Mouse (Mus musculus) gastrocnemius, adult 18-20 months (tissue): ENCODE data around the gene Fancf. TPM values are rescaled to one million over a fixed set of nuclear protein-coding genes. Genes with fewer than 3 reads are reported as not detected.
A peak's percentile ranks its signal among the peaks of the same experiment; 100 is the strongest.

Experiments
- DNase-seq: peaks from one replicate; pipeline ENCODE4 v3.0.0; 2021; ENCODE audit warnings: low spot score
- long read RNA-seq, 2 experiments: library from polyadenylated mRNA; stranded (forward); transcript quantifications; one replicate each; pipeline ENCODE4 v2.0.0; 2021
- total RNA-seq, 2 experiments: library from RNA; stranded (reverse); gene quantifications; 2 replicates each; pipeline ENCODE4 v1.2.3; 2021

Gene Fancf
- total RNA-seq, result 1 to 10 TPM; 1.1 to 1.3 TPM
- long read RNA-seq, experiment 1, transcript Fancf-201 (1 exons, 1,691 nt), result major isoform, 6 of 6 reads
- long read RNA-seq, experiment 1, partial matches to known transcripts, result 0 of 6 reads
- long read RNA-seq, experiment 1, other reads (novel, unspliced or antisense), result 0 of 6 reads
- long read RNA-seq, experiment 2, partial matches to known transcripts, result 0 of 1 reads
- long read RNA-seq, experiment 2, other reads (novel, unspliced or antisense), result 0 of 1 reads

- peak; percentile 98 for DNase-seq
These were observed at the start of gene Fancf for GRCm38 (mm10) chr7:51862097-51862492. Gene Fancf, minus strand, starts transcription at chr7:51862267.

- DNase-seq, result no peak
These were observed 37.0 kb upstream of the Fancf start for GRCm38 (mm10) chr7:51899066-51899465.

GRCm38 (mm10) chr7:51894939-51895338, 32.9 kb upstream of the Fancf start:
- no peak for DNase-seq

GRCm38 (mm10) chr7:51894133-51894801, 32.2 kb upstream of the Fancf start:
- no peak for DNase-seq

GRCm38 (mm10) chr7:51893008-51893407, 30.9 kb upstream of the Fancf start:
- DNase-seq, result no peak

- DNase-seq, result no peak
These were observed 30.3 kb upstream of the Fancf start for GRCm38 (mm10) chr7:51892224-51892965.

GRCm38 (mm10) chr7:51889601-51890000, 27.5 kb upstream of the Fancf start:
- no peak for DNase-seq

- no peak for DNase-seq
These were observed 25.9 kb upstream of the Fancf start for GRCm38 (mm10) chr7:51887678-51888567.

GRCm38 (mm10) chr7:51885345-51885744, 23.3 kb upstream of the Fancf start:
- DNase-seq, result no peak

GRCm38 (mm10) chr7:51880121-51880520, 18.1 kb upstream of the Fancf start:
- DNase-seq, result no peak

GRCm38 (mm10) chr7:51879136-51879723, 17.2 kb upstream of the Fancf start:
- DNase-seq, result peak; percentile 7

GRCm38 (mm10) chr7:51878730-51879129, 16.7 kb upstream of the Fancf start:
- peak; percentile 9 for DNase-seq

- DNase-seq, result no peak
These were observed 14.2 kb upstream of the Fancf start for GRCm38 (mm10) chr7:51876316-51876715.

GRCm38 (mm10) chr7:51872597-51872996, 10.5 kb upstream of the Fancf start:
- DNase-seq, result no peak

- DNase-seq, result no peak
These were observed 10.0 kb upstream of the Fancf start for GRCm38 (mm10) chr7:51872041-51872440.

GRCm38 (mm10) chr7:51867983-51868382, 5.9 kb upstream of the Fancf start:
- DNase-seq, result no peak

GRCm38 (mm10) chr7:51865336-51865735, 3.3 kb upstream of the Fancf start:
- no peak for DNase-seq

GRCm38 (mm10) chr7:51862842-51863241, 775 bp upstream of the Fancf start:
- no peak for DNase-seq

- peak; percentile 80 for DNase-seq
These were observed 594 bp downstream of the Fancf start, which contains the start of gene Gas2 for GRCm38 (mm10) chr7:51861250-51862096. Gene Gas2, plus strand, starts transcription at chr7:51862015.

- no peak for DNase-seq
These were observed 10.1 kb downstream of the Fancf start for GRCm38 (mm10) chr7:51851890-51852507.
